Mouse (Mus musculus) heart, embryonic 16.5 days (tissue): ENCODE measurements around the gene Gm49336. TPM values are rescaled to one million over a fixed set of nuclear protein-coding genes. Genes with fewer than 3 reads are reported as not detected.

Experiments
- ATAC-seq: fragments of 200-750 bp; cut with Nextera tagmentation; replicated peaks from 2 replicates; pipeline ENCODE4 v1.8.0; 2017; ENCODE audit warnings: moderate number of reproducible peaks; ENCODE audit not compliant: insufficient read depth, low FRiP score; ENCODE audit errors: extremely low read depth
- H3K27ac ChIP-seq: fragments of 300-500 bp; sonication (generic); 2 replicates; pipeline ENCODE4 v1.5.1; 2014; ENCODE audit warnings: mild to moderate bottlenecking, low read length, control low read depth, moderate library complexity
- H3K27me3 ChIP-seq: fragments of 300-500 bp; sonication (generic); 2 replicates; pipeline ENCODE4 v1.6.1; 2014; ENCODE audit warnings: low read length, mixed read lengths; ENCODE audit not compliant: control insufficient read depth, insufficient read depth
- H3K36me3 ChIP-seq: fragments of 300-500 bp; sonication (generic); 2 replicates; pipeline ENCODE4 v1.6.1; 2014; ENCODE audit not compliant: control insufficient read depth, insufficient read depth
- H3K4me1 ChIP-seq: fragments of 300-500 bp; sonication (generic); 2 replicates; pipeline ENCODE4 v1.6.1; 2014; ENCODE audit warnings: low read length, mixed read lengths; ENCODE audit not compliant: control insufficient read depth, insufficient read depth
- H3K4me2 ChIP-seq: fragments of 300-500 bp; sonication (generic); 2 replicates; pipeline ENCODE4 v1.6.1; 2014; ENCODE audit warnings: low read depth, mild to moderate bottlenecking, control low read depth, low read length
- H3K4me3 ChIP-seq: fragments of 300-500 bp; sonication (generic); 2 replicates; pipeline ENCODE4 v1.5.1; 2014; ENCODE audit warnings: mild to moderate bottlenecking, control low read depth, low read length
- H3K9ac ChIP-seq: fragments of 300-500 bp; sonication (generic); 2 replicates; pipeline ENCODE4 v1.6.1; 2014; ENCODE audit warnings: low read length, control low read depth
- H3K9me3 ChIP-seq: fragments of 300-500 bp; sonication (generic); replicated peaks from 2 replicates; pipeline ENCODE4 v1.6.1; 2016; ENCODE audit warnings: low read length; ENCODE audit not compliant: control insufficient read depth
- WGBS: fragments of 180-500 bp; shearing (Covaris S2); extraction: QIAGEN DNeasy Blood & Tissue Kit; methylation state at CpG from one replicate; pipeline ENCODE4 v1.1.7; 2014; 5-methylcytosine and 5-hydroxymethylcytosine counted together
- polyA plus RNA-seq: library from polyadenylated mRNA; unstranded; fragments of >200 nt; fragmentation: Nextera tagmentation; extraction: Ambion mirVana; gene quantifications from 2 replicates; pipeline ENCODE4 v1.2.1, GENCODE M21; 2015

The Gm49336 gene
- 32.7 and 34.8 TPM in 2 replicates for polyA plus RNA-seq

DNA sequence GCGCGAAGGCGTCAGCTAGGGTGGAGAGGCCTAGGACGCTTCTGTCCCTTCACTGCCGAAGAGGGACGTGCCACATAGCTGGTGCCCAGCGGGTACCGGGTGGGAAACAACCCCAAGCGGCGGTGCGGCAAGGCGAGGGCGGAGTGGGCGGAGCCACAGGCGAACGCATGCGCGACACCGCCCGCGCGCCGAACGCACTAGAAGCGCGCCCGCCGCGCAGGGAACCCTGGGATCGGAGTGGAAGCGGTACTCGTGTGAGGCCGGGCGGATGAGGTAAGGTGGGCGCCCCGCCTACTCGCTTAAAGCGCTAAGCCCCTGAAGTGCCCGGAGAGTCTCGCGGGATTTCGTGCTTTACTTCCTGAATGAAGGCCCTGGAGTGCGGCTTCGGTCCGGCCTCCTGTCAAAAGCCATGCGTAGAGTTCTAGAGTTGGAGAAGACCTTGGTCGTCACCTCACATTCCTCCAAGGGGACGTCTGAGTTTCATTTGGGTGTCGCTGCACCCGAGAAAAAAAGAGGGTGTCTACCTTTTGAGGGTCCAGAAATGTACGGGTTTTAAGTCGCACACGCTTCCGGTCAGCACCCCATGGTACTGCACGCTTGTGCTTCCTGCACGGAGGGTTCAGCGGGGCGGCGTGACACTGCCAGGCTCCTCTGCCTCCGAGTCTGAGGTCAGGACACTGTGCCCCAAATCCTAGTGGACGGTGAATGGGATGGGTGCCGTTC is at the start of gene Gm49336, which contains the start of gene Nupl1:
Gm49336 (minus strand) TSS at position 227 of the 723 bp plus-strand sequence.
Nupl1 (minus strand) TSS at position 151 of the 723 bp plus-strand sequence.
- Histone ChIP-seq H3K4me1 (peaks cover 18% of the 10 kb centered on the region), H3K27ac (peak within 1 kb of the TSS; percentile 95), H3K4me2 (peak within 1 kb of the TSS; percentile 91), H3K9me3 (no peaks in the 10 kb centered on the region), H3K36me3 (no peaks in the 10 kb centered on the region), H3K27me3 (no peaks in the 10 kb centered on the region), H3K4me3 (peak within 1 kb of the TSS; percentile 78), H3K9ac (peak within 1 kb of the TSS; percentile 94)
- WGBS = under 1% methylated on average over 62 of the region's 62 CpGs
- ATAC-seq = peak; percentile 100

- no peaks in the 10 kb centered on the region for H3K9me3 ChIP-seq
- H3K36me3 ChIP-seq = peaks cover 7% of the 10 kb centered on the region; the same call in 1 of the 2 replicates
- no peaks in the 10 kb centered on the region for H3K4me1 ChIP-seq
- 83% methylated on average over 6 of the region's 6 CpGs for WGBS
- no peak for ATAC-seq
- H3K27ac ChIP-seq = no peak overlapping the region
- H3K4me2 ChIP-seq = no peak overlapping the region
- H3K27me3 ChIP-seq = no peaks in the 10 kb centered on the region
- H3K9ac ChIP-seq = no peak overlapping the region
- no peak overlapping the region for H3K4me3 ChIP-seq
These were observed 49.7 kb upstream of the Gm49336 start for GRCm38 (mm10) chr14:60301024-60301423.

DNA sequence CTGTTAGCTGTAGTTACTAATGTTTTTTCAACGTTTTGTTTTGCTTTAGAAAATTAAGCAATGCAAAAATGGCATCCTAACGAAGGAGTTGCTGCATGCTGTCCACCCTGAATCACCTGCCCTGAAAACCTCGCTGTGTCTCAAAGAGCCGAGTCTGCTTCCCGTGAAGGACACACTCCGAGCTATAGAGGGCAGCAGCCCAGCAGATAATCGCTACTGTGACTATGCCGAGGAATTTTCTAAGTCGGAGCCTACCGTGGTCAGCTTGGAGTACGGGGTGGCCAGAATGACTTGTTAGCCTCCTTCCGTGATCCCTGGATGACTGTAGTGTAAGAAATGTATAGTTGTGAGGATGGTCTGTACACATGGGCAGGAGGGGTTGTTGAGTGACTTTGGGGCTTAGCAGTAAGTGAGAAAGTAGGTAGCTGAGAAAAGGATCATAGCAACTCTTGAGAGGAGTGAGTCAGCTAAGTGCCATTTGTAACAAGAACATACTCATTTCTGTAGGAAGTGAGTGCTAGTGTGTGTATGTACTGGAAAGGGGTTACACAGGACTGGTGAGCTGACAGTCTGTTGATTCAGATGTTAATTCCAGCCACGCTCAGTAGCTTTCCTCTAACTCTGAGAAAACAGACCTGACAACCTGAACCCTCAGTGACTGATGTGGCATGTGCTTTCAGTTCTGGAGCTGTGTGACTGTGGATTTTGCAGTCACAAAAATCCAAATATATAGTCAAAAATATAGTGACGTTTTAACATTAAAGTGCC is 49.1 kb upstream of the Gm49336 start:
- Histone ChIP-seq H3K36me3 (peaks cover 7% of the 10 kb centered on the region; the same call in 1 of the 2 replicates), H3K27ac (no peak overlapping the region), H3K4me3 (no peak overlapping the region), H3K4me2 (no peak overlapping the region), H3K9me3 (no peaks in the 10 kb centered on the region), H3K9ac (no peak overlapping the region), H3K4me1 (no peaks in the 10 kb centered on the region), H3K27me3 (no peaks in the 10 kb centered on the region)
- no peak for ATAC-seq
- 66% methylated on average over 14 of the region's 14 CpGs for WGBS

- no peak overlapping the region for H3K27ac ChIP-seq
- WGBS = 80% methylated on average over 1 of the region's 1 CpGs
- no peak for ATAC-seq
- H3K9ac ChIP-seq = no peak overlapping the region
- peaks cover 4% of the 10 kb centered on the region; the same call in 1 of the 2 replicates for H3K36me3 ChIP-seq
- H3K4me1 ChIP-seq = no peaks in the 10 kb centered on the region
- H3K27me3 ChIP-seq = no peaks in the 10 kb centered on the region
- H3K9me3 ChIP-seq = no peaks in the 10 kb centered on the region
- H3K4me2 ChIP-seq = no peak overlapping the region
- no peak overlapping the region for H3K4me3 ChIP-seq
These were observed 44.2 kb upstream of the Gm49336 start for GRCm38 (mm10) chr14:60295531-60295930.

DNA sequence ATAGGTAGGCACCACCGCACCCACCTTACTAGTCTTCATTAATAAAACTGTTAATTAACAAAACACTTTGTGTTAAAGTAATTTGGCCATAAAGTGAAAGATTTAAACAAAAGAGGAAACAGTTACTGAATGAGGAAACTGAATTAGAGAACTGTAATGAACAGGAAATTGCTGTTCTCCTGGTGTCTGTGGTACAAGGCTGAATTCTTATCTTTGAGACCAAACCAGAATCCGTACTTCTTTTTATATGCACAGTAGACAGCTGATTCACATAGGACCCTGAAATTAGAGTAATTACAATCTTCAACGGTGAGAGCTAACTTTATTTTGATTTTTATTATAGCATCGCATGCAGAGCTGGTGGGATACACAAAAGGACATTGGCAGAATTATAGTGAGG is 39.1 kb upstream of the Gm49336 start:
- H3K27me3 ChIP-seq = no peaks in the 10 kb centered on the region
- no peak overlapping the region for H3K27ac ChIP-seq

DNA sequence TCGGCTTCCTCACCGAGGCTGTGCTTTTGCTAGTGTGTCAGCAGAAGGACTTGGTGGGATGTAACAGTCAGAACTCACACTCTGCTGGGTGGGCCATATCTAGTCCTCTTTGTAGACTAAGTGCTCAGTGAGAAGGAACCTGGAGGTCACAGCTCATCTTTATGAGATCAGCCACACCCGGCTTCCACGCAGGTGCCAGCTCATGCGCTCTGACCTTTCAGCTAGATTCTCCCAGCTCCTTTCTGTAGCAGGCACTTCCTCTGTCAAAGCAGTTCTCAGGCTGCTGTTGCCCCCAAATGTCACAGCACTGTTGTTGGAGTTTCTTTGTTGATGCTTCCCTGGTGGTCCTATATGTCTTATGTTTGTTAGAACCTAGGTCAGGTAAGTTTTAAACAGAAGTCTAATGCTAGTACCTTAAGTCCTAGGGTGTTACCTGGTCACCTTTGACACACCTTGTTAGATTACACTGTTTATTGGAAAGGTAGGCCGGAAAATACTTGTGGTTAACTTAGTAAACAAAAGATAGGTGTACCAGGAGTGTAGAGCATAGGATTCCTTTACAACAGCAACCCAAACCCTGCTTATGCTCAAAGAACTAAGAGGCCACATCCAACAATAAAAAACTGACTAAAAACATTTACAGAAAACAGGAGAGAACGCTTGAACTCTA is 35.0 kb upstream of the Gm49336 start:
- ATAC-seq = no peak
- no peaks in the 10 kb centered on the region for H3K27me3 ChIP-seq
- H3K4me2 ChIP-seq = no peak overlapping the region
- H3K27ac ChIP-seq = no peak overlapping the region
- WGBS = 90% methylated on average over 7 of the region's 7 CpGs
- H3K36me3 ChIP-seq = peaks cover 14% of the 10 kb centered on the region
- no peaks in the 10 kb centered on the region for H3K9me3 ChIP-seq
- no peaks in the 10 kb centered on the region for H3K4me1 ChIP-seq
- no peak overlapping the region for H3K9ac ChIP-seq
- no peak overlapping the region for H3K4me3 ChIP-seq

More for the DNA sequence above, 39.1 kb upstream of the Gm49336 start:
- Histone ChIP-seq H3K4me2 (no peak overlapping the region), H3K36me3 (peaks cover 7% of the 10 kb centered on the region), H3K9ac (no peak overlapping the region), H3K4me3 (no peak overlapping the region), H3K9me3 (no peaks in the 10 kb centered on the region), H3K4me1 (no peaks in the 10 kb centered on the region)
- ATAC-seq = no peak
- WGBS = 79% methylated on average over 4 of the region's 4 CpGs

- Histone ChIP-seq H3K36me3 (peaks cover 2% of the 10 kb centered on the region), H3K9ac (no peak overlapping the region), H3K27me3 (no peaks in the 10 kb centered on the region), H3K4me2 (no peak overlapping the region), H3K4me1 (peaks cover 5% of the 10 kb centered on the region; the same call in 1 of the 2 replicates), H3K27ac (no peak overlapping the region), H3K9me3 (no peaks in the 10 kb centered on the region), H3K4me3 (no peak overlapping the region)
- WGBS = 88% methylated on average over 7 of the region's 7 CpGs
- no peak for ATAC-seq
These were observed 24.3 kb upstream of the Gm49336 start for GRCm38 (mm10) chr14:60275301-60276276.

DNA sequence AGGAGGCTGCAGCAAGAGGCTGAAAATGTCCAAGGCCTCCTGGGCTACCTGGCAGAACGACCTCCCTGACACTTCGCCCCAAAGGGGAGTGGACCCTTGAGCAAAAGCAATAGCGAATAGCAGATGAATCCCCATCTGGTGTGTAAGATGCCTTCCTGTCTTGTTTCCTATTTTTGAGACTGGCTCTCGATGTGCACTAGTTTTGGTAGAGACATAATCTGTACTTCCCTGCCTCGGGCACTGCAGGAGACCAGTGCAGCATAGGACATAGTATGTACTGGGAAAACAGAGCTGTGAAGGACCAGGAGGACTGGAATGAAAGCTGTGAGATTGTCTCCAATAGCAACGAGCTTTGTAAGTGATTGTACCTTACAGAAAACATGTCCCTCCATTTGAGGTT is 22.0 kb upstream of the Gm49336 start:
- H3K27me3 ChIP-seq = no peaks in the 10 kb centered on the region
- H3K4me2 ChIP-seq = no peak overlapping the region
- peaks cover 5% of the 10 kb centered on the region; the same call in 1 of the 2 replicates for H3K4me1 ChIP-seq
- H3K27ac ChIP-seq = no peak overlapping the region; the same call in 1 of the 2 replicates
- H3K4me3 ChIP-seq = no peak overlapping the region
- H3K9ac ChIP-seq = no peak overlapping the region
- 69% methylated on average over 6 of the region's 6 CpGs for WGBS
- no peak for ATAC-seq
- no peaks in the 10 kb centered on the region for H3K9me3 ChIP-seq
- peaks cover 2% of the 10 kb centered on the region; the same call in 1 of the 2 replicates for H3K36me3 ChIP-seq
